Mouse (Mus musculus) heart, postnatal 0 days (tissue): Measurements from ENCODE around the gene Ddx39b. TPM values are rescaled to one million over a fixed set of nuclear protein-coding genes. Genes with fewer than 3 reads are reported as not detected.

ENCODE experiments used
- ATAC-seq: fragments of 200-750 bp; cut with Nextera tagmentation; 2 replicates; pipeline ENCODE4 v1.8.0; 2017; ENCODE audit warnings: low read depth, moderate number of reproducible peaks, moderate library complexity; ENCODE audit not compliant: insufficient read depth
- DNase-seq: peaks from one replicate; pipeline ENCODE4 v3.0.0-alpha.2; 2016; ENCODE audit warnings: low spot score
- H3K27ac ChIP-seq: fragments of 300-500 bp; sonication (generic); 2 replicates; pipeline ENCODE4 v1.5.1; 2014; ENCODE audit warnings: low read depth, mild to moderate bottlenecking
- H3K27me3 ChIP-seq: fragments of 300-500 bp; sonication (generic); 2 replicates; pipeline ENCODE4 v1.6.1; 2014; ENCODE audit warnings: low read length, mixed read lengths; ENCODE audit not compliant: control insufficient read depth, insufficient read depth
- H3K36me3 ChIP-seq: fragments of 300-500 bp; sonication (generic); replicated peaks from 2 replicates; pipeline ENCODE4 v1.6.1; 2014; ENCODE audit warnings: low read length, mixed read lengths; ENCODE audit not compliant: control insufficient read depth, insufficient read depth
- H3K4me1 ChIP-seq: fragments of 300-500 bp; sonication (generic); 2 replicates; pipeline ENCODE4 v1.6.1; 2014; ENCODE audit warnings: antibody characterized with exemption; ENCODE audit not compliant: control insufficient read depth, insufficient read depth
- H3K4me2 ChIP-seq: fragments of 300-500 bp; sonication (generic); 2 replicates; pipeline ENCODE4 v1.6.1; 2014; ENCODE audit warnings: low read depth, mild to moderate bottlenecking, low read length, moderate library complexity
- H3K4me3 ChIP-seq: fragments of 300-500 bp; sonication (generic); 2 replicates; pipeline ENCODE4 v1.5.1; 2014; ENCODE audit warnings: low read depth, low read length
- H3K9ac ChIP-seq: fragments of 300-500 bp; sonication (generic); replicated peaks from 2 replicates; pipeline ENCODE4 v1.6.1; 2014; ENCODE audit warnings: low read depth, low read length, mixed read lengths
- H3K9me3 ChIP-seq: fragments of 300-500 bp; sonication (generic); replicated peaks from 2 replicates; pipeline ENCODE4 v1.6.1; 2016; ENCODE audit warnings: low read length; ENCODE audit not compliant: control insufficient read depth
- CTCF ChIP-seq: IDR thresholded peaks from 2 replicates; pipeline ENCODE4 v1.5.1; 2016; ENCODE audit warnings: antibody characterized with exemption, control low read depth, low read depth
- EP300 ChIP-seq: IDR thresholded peaks from 2 replicates; pipeline ENCODE4 v1.6.1; 2016; ENCODE audit warnings: antibody characterized with exemption, low read depth
- WGBS: fragments of 180-500 bp; shearing (Covaris S2); extraction: QIAGEN DNeasy Blood & Tissue Kit; methylation state at CpG from one replicate; pipeline ENCODE4 v1.1.7; 2014; 5-methylcytosine and 5-hydroxymethylcytosine counted together
- polyA plus RNA-seq: library from polyadenylated mRNA; unstranded; fragments of >200 nt; fragmentation: Nextera tagmentation; extraction: Ambion mirVana; gene quantifications from 2 replicates; pipeline ENCODE4 v1.2.1, GENCODE M21; 2015
- total RNA-seq: library from RNA; depleted of rRNA; stranded (reverse); fragments of >200 nt; gene quantifications from 2 replicates; pipeline ENCODE4 v1.2.3, GENCODE M21; 2014; ENCODE audit warnings: low replicate concordance

The Ddx39b gene
- total and polyA plus RNA-seq, 2 experiments from 2014 or later: 131 to 162 TPM

GRCm38 (mm10) chr17:35234903-35235302, 6.6 kb upstream of the Ddx39b start:
- no peaks in the 10 kb centered on the region for H3K27me3 ChIP-seq
- peak overlapping the region; percentile 59 for H3K4me3 ChIP-seq
- H3K36me3 ChIP-seq: peaks cover 22% of the 10 kb centered on the region
- TF ChIP-seq CTCF: no peak
- TF ChIP-seq EP300: no peak
- H3K27ac ChIP-seq: peak overlapping the region; percentile 89
- peak overlapping the region; percentile 75 for H3K4me2 ChIP-seq
- 3% methylated on average over 31 of the region's 31 CpGs for WGBS
- ATAC-seq (peak; percentile 16; the same call in 1 of the 2 replicates), DNase-seq (peak; percentile 39)
- H3K9me3 ChIP-seq: no peaks in the 10 kb centered on the region
- H3K4me1 ChIP-seq: 0 out of 2 replicates have a peak, but pooled peaks cover 4% of the 10 kb centered on the region
- H3K9ac ChIP-seq: peak overlapping the region; percentile 78

GRCm38 (mm10) chr17:35235614-35236389, 5.7 kb upstream of the Ddx39b start, which contains the start of gene Nfkbil1:
Gene Nfkbil1, minus strand, starts transcription at chr17:35235792.
- no peaks in the 10 kb centered on the region for H3K9me3 ChIP-seq
- peak within 1 kb of the TSS; percentile 89 for H3K27ac ChIP-seq
- peak; percentile 97 for DNase-seq
- TF ChIP-seq CTCF (0 out of 2 replicates have a peak, but pooled peaks have one; percentile 1), EP300 (peak; percentile 91)
- H3K9ac ChIP-seq: peak within 1 kb of the TSS; percentile 78
- peak; percentile 82 for ATAC-seq
- peaks cover 10% of the 10 kb centered on the region for H3K4me1 ChIP-seq
- peak within 1 kb of the TSS; percentile 75 for H3K4me2 ChIP-seq
- WGBS: under 1% methylated on average over 35 of the region's 35 CpGs
- peaks cover 15% of the 10 kb centered on the region for H3K36me3 ChIP-seq
- peak within 1 kb of the TSS; percentile 59 for H3K4me3 ChIP-seq
- H3K27me3 ChIP-seq: no peaks in the 10 kb centered on the region

- WGBS: 1% methylated on average over 18 of the region's 18 CpGs
- Histone ChIP-seq H3K27me3 (no peaks in the 10 kb centered on the region), H3K9me3 (no peaks in the 10 kb centered on the region), H3K4me1 (peaks cover 12% of the 10 kb centered on the region), H3K9ac (peak overlapping the region; percentile 78; the same call in 1 of the 2 replicates), H3K27ac (peak overlapping the region; percentile 89), H3K4me3 (peak overlapping the region; percentile 59), H3K4me2 (peak overlapping the region; percentile 75), H3K36me3 (peaks cover 9% of the 10 kb centered on the region; the same call in 1 of the 2 replicates)
- peak; percentile 77 for DNase-seq
- ATAC-seq: peak; percentile 64
- TF ChIP-seq EP300 (no peak), CTCF (peak; percentile 96)
Observed at GRCm38 (mm10) chr17:35236390-35236746, 5.2 kb upstream of the Ddx39b start.

GRCm38 (mm10) chr17:35236996-35237395, 4.5 kb upstream of the Ddx39b start:
- H3K4me2 ChIP-seq: no peak overlapping the region
- WGBS: 69% methylated on average over 9 of the region's 9 CpGs
- no peak for TF ChIP-seq EP300
- TF ChIP-seq CTCF: no peak
- H3K4me3 ChIP-seq: no peak overlapping the region
- H3K9me3 ChIP-seq: no peaks in the 10 kb centered on the region
- H3K4me1 ChIP-seq: peaks cover 12% of the 10 kb centered on the region
- ATAC-seq (no peak), DNase-seq (no peak)
- H3K27ac ChIP-seq: no peak overlapping the region
- H3K36me3 ChIP-seq: 0 out of 2 replicates have a peak, but pooled peaks cover 8% of the 10 kb centered on the region
- no peak overlapping the region for H3K9ac ChIP-seq
- no peaks in the 10 kb centered on the region for H3K27me3 ChIP-seq

- Histone ChIP-seq H3K4me2 (no peak overlapping the region), H3K36me3 (0 out of 2 replicates have a peak, but pooled peaks cover 8% of the 10 kb centered on the region), H3K4me3 (no peak overlapping the region), H3K4me1 (peaks cover 12% of the 10 kb centered on the region), H3K9ac (no peak overlapping the region), H3K27me3 (no peaks in the 10 kb centered on the region), H3K9me3 (no peaks in the 10 kb centered on the region), H3K27ac (no peak overlapping the region)
- ATAC-seq: no peak
- WGBS: 86% methylated on average over 12 of the region's 12 CpGs
- DNase-seq: no peak
- no peak for TF ChIP-seq EP300
- TF ChIP-seq CTCF: no peak
Observed at GRCm38 (mm10) chr17:35237504-35237903, 4.0 kb upstream of the Ddx39b start.
